Mouse (Mus musculus) megakaryocyte, embryonic 14.5 days (primary cell): Measurements from ENCODE around the gene 2010111I01Rik. TPM values are rescaled to one million over a fixed set of nuclear protein-coding genes. Genes with fewer than 3 reads are reported as not detected.

Experiments
- H3K27me3 ChIP-seq: replicated peaks from 2 replicates; pipeline ENCODE3; 2012; ENCODE audit warnings: inconsistent platforms
- H3K36me3 ChIP-seq: replicated peaks from 2 replicates; pipeline ENCODE3; 2012; ENCODE audit warnings: low read length, inconsistent platforms, mixed read lengths
- H3K4me1 ChIP-seq: 2 replicates; pipeline ENCODE4 v1.6.1; 2012; ENCODE audit warnings: inconsistent platforms
- H3K4me3 ChIP-seq: replicated peaks from 2 replicates; pipeline ENCODE3; 2012; ENCODE audit warnings: moderate library complexity, mild to moderate bottlenecking, inconsistent platforms
- H3K9me3 ChIP-seq: 2 replicates; pipeline ENCODE4 v1.6.1; 2012; ENCODE audit warnings: inconsistent platforms
- FLI1 ChIP-seq: IDR thresholded peaks from 2 replicates; pipeline ENCODE4 v1.6.1; 2012; ENCODE audit warnings: low read length, inconsistent platforms, mixed read lengths
- GATA1 ChIP-seq: IDR thresholded peaks from 3 replicates; pipeline ENCODE4 v1.6.1; 2012; ENCODE audit warnings: mixed read lengths, low read length, inconsistent platforms, borderline replicate concordance
- polyA plus RNA-seq: library from polyadenylated mRNA; stranded (reverse); fragments of >175 nt; gene quantifications from 2 replicates; pipeline ENCODE4 v1.2.3, GENCODE M21; 2012; ENCODE audit warnings: low replicate concordance; ENCODE audit not compliant: insufficient read depth

2010111I01Rik gene
- polyA plus RNA-seq, 1 experiment: 46.5 TPM

GRCm38 (mm10) chr13:63272602-63273229 is 308.0 kb downstream of the 2010111I01Rik start:
- Histone ChIP-seq H3K36me3 (peaks cover 29% of the 10 kb centered on the region), H3K4me3 (no peak overlapping the region), H3K27me3 (no peaks in the 10 kb centered on the region), H3K4me1 (peaks cover 54% of the 10 kb centered on the region), H3K9me3 (no peaks in the 10 kb centered on the region)
- no peak for TF ChIP-seq FLI1
- no peak for TF ChIP-seq GATA1

GRCm38 (mm10) chr13:63273859-63274258 is 309.2 kb downstream of the 2010111I01Rik start:
- no peak overlapping the region for H3K4me3 ChIP-seq
- no peaks in the 10 kb centered on the region for H3K27me3 ChIP-seq
- H3K9me3 ChIP-seq: no peaks in the 10 kb centered on the region
- peaks cover 26% of the 10 kb centered on the region for H3K36me3 ChIP-seq
- peaks cover 57% of the 10 kb centered on the region for H3K4me1 ChIP-seq
- TF ChIP-seq FLI1 (no peak), GATA1 (no peak)

GRCm38 (mm10) chr13:63274488-63275166 is 309.9 kb downstream of the 2010111I01Rik start:
- Histone ChIP-seq H3K4me1 (peaks cover 59% of the 10 kb centered on the region), H3K4me3 (no peak overlapping the region), H3K9me3 (no peaks in the 10 kb centered on the region), H3K27me3 (no peaks in the 10 kb centered on the region), H3K36me3 (peaks cover 25% of the 10 kb centered on the region)
- no peak for TF ChIP-seq FLI1
- no peak for TF ChIP-seq GATA1

- Histone ChIP-seq H3K27me3 (no peaks in the 10 kb centered on the region), H3K4me1 (peaks cover 69% of the 10 kb centered on the region), H3K36me3 (peaks cover 19% of the 10 kb centered on the region), H3K4me3 (peak overlapping the region; percentile 1), H3K9me3 (no peaks in the 10 kb centered on the region)
- no peak for TF ChIP-seq GATA1
- TF ChIP-seq FLI1: no peak
Measured at GRCm38 (mm10) chr13:63276389-63276788, 311.7 kb downstream of the 2010111I01Rik start.

GRCm38 (mm10) chr13:63277316-63277715 is 312.6 kb downstream of the 2010111I01Rik start:
- no peaks in the 10 kb centered on the region for H3K9me3 ChIP-seq
- peak overlapping the region; percentile 33 for H3K4me3 ChIP-seq
- peaks cover 73% of the 10 kb centered on the region for H3K4me1 ChIP-seq
- peaks cover 23% of the 10 kb centered on the region for H3K36me3 ChIP-seq
- TF ChIP-seq GATA1: no peak
- TF ChIP-seq FLI1: no peak
- H3K27me3 ChIP-seq: no peaks in the 10 kb centered on the region

- H3K4me1 ChIP-seq: peaks cover 68% of the 10 kb centered on the region
- peaks cover 24% of the 10 kb centered on the region for H3K36me3 ChIP-seq
- H3K27me3 ChIP-seq: no peaks in the 10 kb centered on the region
- no peak for TF ChIP-seq FLI1
- TF ChIP-seq GATA1: no peak
- H3K9me3 ChIP-seq: no peaks in the 10 kb centered on the region
- H3K4me3 ChIP-seq: peak overlapping the region; percentile 90
Measured at GRCm38 (mm10) chr13:63278141-63278631, 313.5 kb downstream of the 2010111I01Rik start.

- Histone ChIP-seq H3K4me1 (peaks cover 68% of the 10 kb centered on the region), H3K27me3 (no peaks in the 10 kb centered on the region), H3K4me3 (peak overlapping the region; percentile 90), H3K36me3 (peaks cover 29% of the 10 kb centered on the region), H3K9me3 (no peaks in the 10 kb centered on the region)
- TF ChIP-seq GATA1 (peak; percentile 53; the same call in 1 of the 3 replicates), FLI1 (no peak)
Measured at GRCm38 (mm10) chr13:63278796-63279475, 314.2 kb downstream of the 2010111I01Rik start.

- no peak for TF ChIP-seq GATA1
- peaks cover 31% of the 10 kb centered on the region for H3K36me3 ChIP-seq
- peaks cover 65% of the 10 kb centered on the region for H3K4me1 ChIP-seq
- peak overlapping the region; percentile 90 for H3K4me3 ChIP-seq
- H3K9me3 ChIP-seq: no peaks in the 10 kb centered on the region
- H3K27me3 ChIP-seq: no peaks in the 10 kb centered on the region
Measured at GRCm38 (mm10) chr13:63279807-63280206, 315.1 kb downstream of the 2010111I01Rik start.

- no peak for TF ChIP-seq FLI1
- TF ChIP-seq GATA1: no peak
- Histone ChIP-seq H3K27me3 (no peaks in the 10 kb centered on the region), H3K4me3 (peak overlapping the region; percentile 31), H3K4me1 (peaks cover 68% of the 10 kb centered on the region), H3K36me3 (peaks cover 37% of the 10 kb centered on the region), H3K9me3 (no peaks in the 10 kb centered on the region)
Measured at GRCm38 (mm10) chr13:63280344-63280743, 315.7 kb downstream of the 2010111I01Rik start.

GRCm38 (mm10) chr13:63281206-63281605 is 316.5 kb downstream of the 2010111I01Rik start:
- Histone ChIP-seq H3K9me3 (no peaks in the 10 kb centered on the region), H3K27me3 (no peaks in the 10 kb centered on the region), H3K36me3 (peaks cover 42% of the 10 kb centered on the region)

More at GRCm38 (mm10) chr13:63281206-63281605, 316.5 kb downstream of the 2010111I01Rik start:
- Histone ChIP-seq H3K4me3 (no peak overlapping the region), H3K4me1 (peaks cover 71% of the 10 kb centered on the region)
- no peak for TF ChIP-seq FLI1
- no peak for TF ChIP-seq GATA1
